Mouse (Mus musculus): Measurements from ENCODE around the gene Nphs2. TPM values are rescaled to one million over a fixed set of nuclear protein-coding genes. Genes with fewer than 3 reads are reported as not detected.
"Not testable (repeated sequence)": the region's sequence is repeated elsewhere in the genome, so short reads cannot be mapped to it uniquely, and the experiment has no call there.

Nphs2 gene
- polyA plus RNA-seq (2016; fragmentation: Nextera tagmentation; extraction: Ambion mirVana), result not detected in 2 replicates

- Histone ChIP-seq H3K9ac (no peak within 1 kb of the TSS), H3K27ac (no peak within 1 kb of the TSS), H3K36me3 (no peaks in the 10 kb centered on the region), H3K4me3 (peak within 1 kb of the TSS; percentile 14; the same call in 1 of the 2 replicates), H3K27me3 (replicated peaks) (peaks cover 63% of the 10 kb centered on the region), H3K9me3 (replicated peaks) (no peaks in the 10 kb centered on the region), H3K4me1 (no peaks in the 10 kb centered on the region), H3K4me2 (peak within 1 kb of the TSS; percentile 45)
- WGBS (ENCODE audit: insufficient replicate concordance), result 5% methylated on average over 29 of the region's 29 CpGs
- no peak for ATAC-seq
Measured at GRCm38 (mm10) chr1:156310630-156311029, at the start of gene Nphs2. Nphs2 (plus strand) TSS chr1:156310727.

DNA sequence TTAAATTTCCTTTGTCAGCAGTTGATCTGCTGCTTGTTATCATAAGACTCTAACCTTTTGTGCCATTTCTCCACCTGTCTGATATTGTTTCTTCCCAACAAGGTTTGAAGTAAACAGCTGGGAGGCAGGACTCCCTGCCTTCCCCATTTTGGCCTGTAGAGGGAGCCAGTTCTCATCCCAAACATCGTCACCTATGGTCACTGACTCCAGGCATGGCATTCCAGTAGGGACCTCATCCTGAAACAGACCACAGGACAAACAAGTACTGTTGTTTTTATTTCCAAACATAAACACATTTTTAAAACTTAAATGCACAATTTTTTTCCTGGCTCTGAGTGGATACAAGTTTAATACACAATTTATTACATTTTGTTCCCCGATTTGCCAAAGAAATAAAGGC is 47.2 kb upstream of the Nphs2 start:
- Histone ChIP-seq H3K4me3 (no peak overlapping the region), H3K4me1 (no peaks in the 10 kb centered on the region), H3K27me3 (replicated peaks) (no peaks in the 10 kb centered on the region), H3K9me3 (replicated peaks) (no peaks in the 10 kb centered on the region), H3K9ac (no peak overlapping the region), H3K27ac (no peak overlapping the region), H3K4me2 (no peak overlapping the region), H3K36me3 (no peaks in the 10 kb centered on the region)
- 49% methylated on average over 2 of the region's 2 CpGs for WGBS (ENCODE audit: insufficient replicate concordance)
- ATAC-seq, result no peak

DNA sequence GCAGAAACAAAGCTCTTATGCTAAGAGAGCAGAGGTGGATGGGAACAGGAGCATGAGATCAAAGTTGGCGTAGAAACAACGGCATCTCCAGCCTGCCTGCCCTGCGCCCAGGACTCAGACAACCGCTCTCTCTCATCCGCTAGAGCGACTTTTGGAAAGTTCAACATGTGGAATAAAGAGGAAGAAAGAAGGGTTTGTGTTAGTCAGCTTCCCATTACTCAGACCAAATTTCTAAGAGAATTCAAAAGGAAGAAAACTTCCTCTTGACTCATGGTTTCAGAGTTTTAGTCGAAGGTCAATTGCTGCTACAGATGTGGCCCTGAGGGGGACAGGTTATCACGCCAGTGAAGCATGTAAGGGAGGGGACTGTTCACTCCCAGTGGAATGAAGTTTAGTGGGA is 46.6 kb upstream of the Nphs2 start:
- Histone ChIP-seq H3K27me3 (replicated peaks) (no peaks in the 10 kb centered on the region), H3K4me3 (no peak overlapping the region)

DNA sequence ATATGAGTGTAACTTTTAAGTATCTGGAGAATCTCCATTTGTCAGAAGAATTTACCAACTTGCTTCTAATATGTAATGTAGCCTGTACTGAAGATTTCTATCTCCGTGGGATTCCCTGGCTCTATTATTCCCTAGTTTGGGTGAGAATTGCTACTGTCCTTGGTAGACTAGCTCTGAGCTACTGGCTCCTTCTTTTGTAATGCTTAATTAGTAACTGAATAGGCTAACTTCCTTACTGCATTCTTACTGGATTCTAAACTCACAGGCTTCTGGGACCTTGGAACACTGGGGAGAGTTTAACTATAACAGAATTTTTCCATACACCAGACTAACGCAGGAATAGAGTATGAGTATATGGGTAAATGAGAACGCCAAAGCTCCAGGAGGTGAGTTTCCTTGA is 42.0 kb upstream of the Nphs2 start:
- not testable (repeated sequence) for ATAC-seq, H3K4me1 ChIP-seq
- 49% methylated on average over 3 of the region's 3 CpGs for WGBS (ENCODE audit: insufficient replicate concordance)

More for the DNA sequence above, 46.6 kb upstream of the Nphs2 start:
- Histone ChIP-seq H3K9ac (no peak overlapping the region), H3K4me2 (no peak overlapping the region), H3K36me3 (no peaks in the 10 kb centered on the region), H3K27ac (no peak overlapping the region), H3K4me1 (no peaks in the 10 kb centered on the region), H3K9me3 (replicated peaks) (no peaks in the 10 kb centered on the region)
- 75% methylated on average over 8 of the region's 8 CpGs for WGBS (ENCODE audit: insufficient replicate concordance)
- ATAC-seq, result no peak

DNA sequence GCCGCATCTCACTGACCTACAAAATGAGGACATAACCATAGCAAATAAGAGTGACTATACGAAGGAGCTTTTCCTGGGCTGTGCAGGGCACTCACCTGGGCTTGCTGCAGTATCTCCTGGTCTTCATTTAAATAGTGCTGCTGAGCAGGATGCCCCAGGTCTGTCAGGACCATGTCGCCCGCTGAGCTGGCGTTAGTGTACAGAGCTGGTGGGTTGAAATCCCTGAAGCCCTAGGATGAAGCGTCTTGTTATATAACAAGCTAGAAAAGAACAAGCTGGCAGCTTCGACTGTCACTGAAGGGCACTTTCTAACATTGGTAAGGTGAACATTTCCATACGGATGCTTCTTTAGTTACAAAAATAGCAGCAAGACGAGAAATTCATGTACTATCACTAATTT is 40.1 kb upstream of the Nphs2 start:
- Histone ChIP-seq H3K4me3 (no peak overlapping the region), H3K9ac (no peak overlapping the region), H3K36me3 (no peaks in the 10 kb centered on the region), H3K4me1 (no peaks in the 10 kb centered on the region), H3K9me3 (replicated peaks) (no peaks in the 10 kb centered on the region), H3K27me3 (replicated peaks) (no peaks in the 10 kb centered on the region; the same call in 1 of the 2 replicates), H3K27ac (no peak overlapping the region), H3K4me2 (no peak overlapping the region)
- ATAC-seq, result no peak
- WGBS (ENCODE audit: insufficient replicate concordance), result 69% methylated on average over 9 of the region's 9 CpGs

More for the DNA sequence above, 42.0 kb upstream of the Nphs2 start:
- H3K27me3 ChIP-seq (replicated peaks); H3K9ac ChIP-seq; H3K4me3 ChIP-seq; H3K36me3 ChIP-seq; H3K4me2 ChIP-seq; H3K9me3 ChIP-seq (replicated peaks); H3K27ac ChIP-seq: not testable (repeated sequence)

DNA sequence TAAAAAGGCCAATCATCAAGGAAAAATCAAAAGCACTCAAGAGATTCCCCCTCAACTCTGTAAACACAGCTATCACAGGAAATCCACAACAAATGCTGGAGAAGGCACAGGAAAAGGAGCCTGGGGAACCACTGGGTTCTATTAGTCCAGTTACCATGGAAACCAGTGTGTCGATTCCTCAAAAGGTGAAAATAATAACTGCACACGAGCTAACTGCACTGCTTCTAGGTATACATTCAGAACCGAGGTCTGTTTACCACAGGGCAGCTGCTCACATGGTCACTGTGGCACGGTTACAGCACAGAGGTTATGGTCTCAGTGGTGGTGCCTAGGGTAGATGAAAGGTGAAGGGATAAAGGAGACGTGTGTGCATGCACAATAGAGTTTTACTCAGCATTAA is 38.9 kb upstream of the Nphs2 start:
- Histone ChIP-seq H3K9me3 (replicated peaks) (no peaks in the 10 kb centered on the region), H3K4me2 (no peak overlapping the region), H3K27ac (no peak overlapping the region), H3K36me3 (no peaks in the 10 kb centered on the region), H3K4me3 (no peak overlapping the region), H3K27me3 (replicated peaks) (no peaks in the 10 kb centered on the region; the same call in 1 of the 2 replicates), H3K9ac (no peak overlapping the region), H3K4me1 (no peaks in the 10 kb centered on the region)
- ATAC-seq, result no peak
- 38% methylated on average over 5 of the region's 5 CpGs for WGBS (ENCODE audit: insufficient replicate concordance)

DNA sequence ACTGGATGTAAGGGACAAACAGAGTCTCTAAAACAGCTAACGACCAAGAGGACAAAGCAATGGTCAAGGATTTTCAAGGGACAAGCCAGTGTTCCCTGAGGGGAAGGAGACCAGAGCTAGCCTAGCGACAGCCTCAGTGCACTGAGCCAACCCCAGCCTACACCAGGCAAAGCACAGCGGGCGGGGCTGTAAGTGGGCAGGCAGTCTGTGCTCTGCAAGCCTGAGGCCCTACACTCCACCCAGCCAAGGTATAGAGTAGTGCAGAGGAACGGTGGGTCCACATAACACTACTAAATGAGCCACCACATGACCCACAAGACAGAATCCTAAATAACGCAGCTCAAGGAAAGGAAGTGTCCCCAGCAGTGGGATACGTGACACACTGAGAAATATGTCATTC is 36.9 kb upstream of the Nphs2 start:
- H3K9me3 ChIP-seq (replicated peaks), result no peaks in the 10 kb centered on the region
- H3K27me3 ChIP-seq (replicated peaks), result no peaks in the 10 kb centered on the region; the same call in 1 of the 2 replicates
- 52% methylated on average over 7 of the region's 7 CpGs for WGBS (ENCODE audit: insufficient replicate concordance)
- H3K4me2 ChIP-seq, result no peak overlapping the region
- no peak for ATAC-seq
- no peaks in the 10 kb centered on the region for H3K4me1 ChIP-seq
- no peak overlapping the region for H3K9ac ChIP-seq
- no peak overlapping the region for H3K27ac ChIP-seq
- H3K4me3 ChIP-seq, result no peak overlapping the region
- H3K36me3 ChIP-seq, result no peaks in the 10 kb centered on the region

DNA sequence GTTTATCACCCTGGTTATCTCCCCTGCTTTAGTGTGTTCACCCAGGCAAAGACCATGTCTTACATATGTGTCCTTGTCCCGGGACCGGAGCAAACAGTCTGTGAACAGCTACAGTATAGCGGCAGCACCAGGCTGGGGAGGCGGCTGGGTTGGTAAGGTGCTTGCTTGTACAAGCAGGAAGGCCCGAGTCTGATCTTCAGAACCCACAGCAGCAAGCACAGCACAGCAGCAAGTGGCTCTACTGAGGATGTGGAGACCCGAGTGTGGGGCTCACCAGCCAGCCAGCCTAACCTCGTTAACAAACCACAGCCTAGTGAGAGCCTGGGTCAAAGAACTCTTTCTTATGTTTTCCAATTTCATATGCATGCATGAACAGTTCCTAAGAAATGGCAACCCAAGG is 30.4 kb upstream of the Nphs2 start:
- Histone ChIP-seq H3K4me3 (no peak overlapping the region), H3K27me3 (replicated peaks) (no peaks in the 10 kb centered on the region), H3K27ac (no peak overlapping the region), H3K4me2 (no peak overlapping the region), H3K36me3 (no peaks in the 10 kb centered on the region), H3K9me3 (replicated peaks) (no peaks in the 10 kb centered on the region), H3K4me1 (0 out of 2 replicates have a peak, but pooled peaks cover 2% of the 10 kb centered on the region), H3K9ac (no peak overlapping the region)
- ATAC-seq, result no peak
- WGBS (ENCODE audit: insufficient replicate concordance), result 60% methylated on average over 7 of the region's 7 CpGs

DNA sequence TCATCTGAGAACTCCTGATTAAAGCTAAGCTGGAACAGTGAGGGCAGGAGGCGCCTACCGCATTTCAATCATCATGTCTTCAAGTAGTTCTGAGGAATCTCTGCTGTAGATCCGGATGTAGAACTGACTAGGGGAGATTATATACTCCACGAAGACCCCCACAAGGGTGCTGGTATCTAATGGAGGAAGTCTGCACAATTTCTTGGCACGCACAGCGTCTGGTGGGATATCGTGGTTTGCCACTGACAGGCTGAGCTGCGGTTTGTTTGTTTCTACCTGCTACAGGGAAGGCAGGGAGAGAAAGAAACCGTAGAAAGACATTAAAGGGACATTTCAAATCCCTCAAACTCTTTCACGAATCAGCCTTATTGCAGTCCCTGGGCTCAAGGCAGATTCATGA is 26.3 kb upstream of the Nphs2 start:
- Histone ChIP-seq H3K9ac (no peak overlapping the region), H3K27me3 (replicated peaks) (no peaks in the 10 kb centered on the region), H3K4me1 (0 out of 2 replicates have a peak, but pooled peaks cover 2% of the 10 kb centered on the region), H3K27ac (no peak overlapping the region), H3K36me3 (no peaks in the 10 kb centered on the region), H3K9me3 (replicated peaks) (no peaks in the 10 kb centered on the region), H3K4me2 (no peak overlapping the region), H3K4me3 (no peak overlapping the region)
- 16% methylated on average over 10 of the region's 10 CpGs for WGBS (ENCODE audit: insufficient replicate concordance)
- ATAC-seq, result no peak

DNA sequence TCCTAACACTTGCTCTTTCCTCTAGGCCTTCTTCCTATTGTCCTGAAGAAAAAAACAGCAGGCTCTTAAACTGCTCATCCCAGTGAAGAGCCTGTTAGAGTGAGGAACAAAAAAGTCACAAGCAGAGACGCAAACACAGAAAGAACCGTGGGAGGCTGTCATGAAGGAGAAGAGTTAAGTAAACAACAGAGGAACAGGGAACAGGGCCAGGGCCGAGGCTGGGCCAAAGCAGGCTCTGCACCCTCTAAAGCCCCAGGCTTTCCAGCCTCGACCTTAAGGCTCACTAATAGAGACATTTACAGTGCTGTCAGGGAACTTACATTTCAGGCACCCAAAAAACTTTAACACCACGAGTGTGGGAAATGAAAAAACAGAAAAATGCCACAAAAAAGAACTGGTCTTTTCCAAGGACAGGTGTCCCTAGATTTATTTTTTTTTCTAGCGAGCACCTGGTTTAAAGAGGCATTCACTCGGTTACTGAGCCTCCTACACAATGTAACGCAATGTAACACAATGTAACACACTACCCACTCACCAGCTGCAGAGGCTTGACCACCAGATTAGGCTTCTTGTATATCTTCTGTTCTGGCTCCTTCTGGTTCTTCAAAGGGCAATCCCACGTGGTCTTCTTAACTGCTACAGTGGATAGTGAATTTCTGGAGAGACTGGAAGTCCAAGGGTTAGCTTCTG is 25.5 kb upstream of the Nphs2 start:
- ATAC-seq, result no peak
- 36% methylated on average over 9 of the region's 9 CpGs for WGBS (ENCODE audit: insufficient replicate concordance)

GRCm38 (mm10) chr1:156285541-156285896 is 25.0 kb upstream of the Nphs2 start:
- no peak overlapping the region for H3K4me3 ChIP-seq
- no peak for ATAC-seq
- H3K27ac ChIP-seq, result no peak overlapping the region
- no peaks in the 10 kb centered on the region for H3K36me3 ChIP-seq
- no peak overlapping the region for H3K9ac ChIP-seq
- WGBS (ENCODE audit: insufficient replicate concordance), result 48% methylated on average over 5 of the region's 5 CpGs
- H3K27me3 ChIP-seq (replicated peaks), result no peaks in the 10 kb centered on the region
- H3K9me3 ChIP-seq (replicated peaks), result no peaks in the 10 kb centered on the region
- no peak overlapping the region for H3K4me2 ChIP-seq
- 0 out of 2 replicates have a peak, but pooled peaks cover 2% of the 10 kb centered on the region for H3K4me1 ChIP-seq

More for the DNA sequence above, 25.5 kb upstream of the Nphs2 start:
- Histone ChIP-seq H3K27ac (no peak overlapping the region), H3K27me3 (replicated peaks) (no peaks in the 10 kb centered on the region), H3K9ac (no peak overlapping the region), H3K4me3 (no peak overlapping the region), H3K9me3 (replicated peaks) (no peaks in the 10 kb centered on the region), H3K36me3 (no peaks in the 10 kb centered on the region), H3K4me1 (0 out of 2 replicates have a peak, but pooled peaks cover 2% of the 10 kb centered on the region), H3K4me2 (no peak overlapping the region)

DNA sequence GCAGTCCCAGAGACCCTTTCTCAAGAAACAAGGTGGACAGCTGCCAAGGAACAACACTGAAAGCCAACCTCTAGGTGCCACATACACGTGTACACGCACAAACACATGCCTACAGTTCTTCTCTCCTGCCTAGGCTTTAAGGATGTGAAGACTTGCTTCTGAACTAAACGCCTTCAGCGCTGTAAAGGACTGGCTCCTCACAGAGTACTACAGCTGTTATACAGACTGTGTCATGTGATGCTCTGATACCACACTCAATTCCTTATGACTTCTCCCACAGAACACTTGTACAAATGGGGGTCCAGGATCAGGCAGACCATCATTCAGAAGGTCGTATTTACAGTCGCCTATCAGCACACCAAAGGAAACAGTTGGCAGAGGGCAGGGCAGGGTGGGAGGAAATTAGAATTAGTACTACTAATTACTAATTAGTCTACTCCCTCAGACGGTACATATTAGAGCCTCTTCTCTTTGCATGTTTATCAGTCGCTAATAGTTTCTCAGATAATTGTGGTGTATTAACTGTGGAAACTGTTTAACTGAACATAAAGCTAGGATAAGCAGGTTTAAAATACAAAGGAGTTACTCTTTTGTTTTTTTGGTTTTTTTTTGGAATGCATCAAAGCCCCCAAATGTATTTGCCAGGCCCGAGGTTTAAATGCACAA is 21.8 kb upstream of the Nphs2 start:
- no peak overlapping the region for H3K27ac ChIP-seq
- ATAC-seq, result no peak
- H3K4me2 ChIP-seq, result no peak overlapping the region
- no peaks in the 10 kb centered on the region for H3K9me3 ChIP-seq (replicated peaks)
- H3K27me3 ChIP-seq (replicated peaks), result no peaks in the 10 kb centered on the region
- 0 out of 2 replicates have a peak, but pooled peaks cover 2% of the 10 kb centered on the region for H3K4me1 ChIP-seq
- no peak overlapping the region for H3K4me3 ChIP-seq
- H3K9ac ChIP-seq, result no peak overlapping the region
- 49% methylated on average over 9 of the region's 9 CpGs for WGBS (ENCODE audit: insufficient replicate concordance)
- no peaks in the 10 kb centered on the region for H3K36me3 ChIP-seq
